Mouse (Mus musculus): ENCODE measurements around the gene Gpld1. TPM values are rescaled to one million over a fixed set of nuclear protein-coding genes. Genes with fewer than 3 reads are reported as not detected.
A peak's percentile ranks its signal among the peaks of the same experiment; 100 is the strongest.

Gpld1 gene
- polyA plus RNA-seq, 1 experiment: 1.1 TPM

GRCm38 (mm10) chr13:24920333-24920977, 22.5 kb upstream of the Gpld1 start:
- H3K4me3 ChIP-seq (ENCODE audit: insufficient read depth, low read length): no peak overlapping the region

GRCm38 (mm10) chr13:24921281-24921680, 21.7 kb upstream of the Gpld1 start:
- H3K4me1 ChIP-seq (ENCODE audit: control insufficient read depth, insufficient read depth, low read length): no peaks in the 10 kb centered on the region
- H3K4me3 ChIP-seq (ENCODE audit: insufficient read depth, low read length): no peak overlapping the region
- H3K27ac ChIP-seq (ENCODE audit: insufficient read depth, low read length): no peak overlapping the region
- TF ChIP-seq POLR2A (IDR thresholded peaks at IDR 0.05; ENCODE audit: low read depth, low read length) (no peak), CTCF (IDR thresholded peaks at IDR 0.05; ENCODE audit: borderline replicate concordance, insufficient read depth, low read length) (no peak)

More at GRCm38 (mm10) chr13:24920333-24920977, 22.5 kb upstream of the Gpld1 start:
- no peaks in the 10 kb centered on the region for H3K4me1 ChIP-seq (ENCODE audit: control insufficient read depth, insufficient read depth, low read length)
- no peak for TF ChIP-seq CTCF (IDR thresholded peaks at IDR 0.05; ENCODE audit: borderline replicate concordance, insufficient read depth, low read length)
- TF ChIP-seq POLR2A (IDR thresholded peaks at IDR 0.05; ENCODE audit: low read depth, low read length): no peak
- H3K27ac ChIP-seq (ENCODE audit: insufficient read depth, low read length): no peak overlapping the region

- no peaks in the 10 kb centered on the region for H3K4me1 ChIP-seq (ENCODE audit: control insufficient read depth, insufficient read depth, low read length)
- TF ChIP-seq POLR2A (IDR thresholded peaks at IDR 0.05; ENCODE audit: low read depth, low read length) (no peak), CTCF (IDR thresholded peaks at IDR 0.05; ENCODE audit: borderline replicate concordance, insufficient read depth, low read length) (no peak)
- no peak overlapping the region for H3K27ac ChIP-seq (ENCODE audit: insufficient read depth, low read length)
- no peak overlapping the region for H3K4me3 ChIP-seq (ENCODE audit: insufficient read depth, low read length)
Observed at GRCm38 (mm10) chr13:24923991-24924390, 19.0 kb upstream of the Gpld1 start.

GRCm38 (mm10) chr13:24930591-24930990, 12.4 kb upstream of the Gpld1 start:
- H3K4me1 ChIP-seq (ENCODE audit: control insufficient read depth, insufficient read depth, low read length): no peaks in the 10 kb centered on the region
- no peak for TF ChIP-seq CTCF (IDR thresholded peaks at IDR 0.05; ENCODE audit: borderline replicate concordance, insufficient read depth, low read length)
- TF ChIP-seq POLR2A (IDR thresholded peaks at IDR 0.05; ENCODE audit: low read depth, low read length): no peak
- no peak overlapping the region for H3K27ac ChIP-seq (ENCODE audit: insufficient read depth, low read length)
- no peak overlapping the region for H3K4me3 ChIP-seq (ENCODE audit: insufficient read depth, low read length)

- Histone ChIP-seq H3K4me1 (ENCODE audit: control insufficient read depth, insufficient read depth, low read length) (no peaks in the 10 kb centered on the region), H3K27ac (ENCODE audit: insufficient read depth, low read length) (no peak overlapping the region), H3K4me3 (ENCODE audit: insufficient read depth, low read length) (no peak overlapping the region)
- TF ChIP-seq CTCF (IDR thresholded peaks at IDR 0.05; ENCODE audit: borderline replicate concordance, insufficient read depth, low read length) (no peak), POLR2A (IDR thresholded peaks at IDR 0.05; ENCODE audit: low read depth, low read length) (no peak)
Observed at GRCm38 (mm10) chr13:24933199-24933598, 9.8 kb upstream of the Gpld1 start.

GRCm38 (mm10) chr13:24936772-24937107, 6.2 kb upstream of the Gpld1 start:
- H3K27ac ChIP-seq (ENCODE audit: insufficient read depth, low read length): no peak overlapping the region
- H3K4me3 ChIP-seq (ENCODE audit: insufficient read depth, low read length): peak overlapping the region; percentile 59
- TF ChIP-seq POLR2A (IDR thresholded peaks at IDR 0.05; ENCODE audit: low read depth, low read length) (no peak), CTCF (IDR thresholded peaks at IDR 0.05; ENCODE audit: borderline replicate concordance, insufficient read depth, low read length) (no peak)
- H3K4me1 ChIP-seq (ENCODE audit: control insufficient read depth, insufficient read depth, low read length): 0 out of 2 replicates have a peak, but pooled peaks cover 2% of the 10 kb centered on the region

GRCm38 (mm10) chr13:24937108-24937838, 5.7 kb upstream of the Gpld1 start, which contains the start of gene Aldh5a1:
Gene Aldh5a1 (minus strand): TSS chr13:24937661.
- H3K4me1 ChIP-seq (ENCODE audit: control insufficient read depth, insufficient read depth, low read length): 0 out of 2 replicates have a peak, but pooled peaks cover 2% of the 10 kb centered on the region
- TF ChIP-seq POLR2A (IDR thresholded peaks at IDR 0.05; ENCODE audit: low read depth, low read length) (peak; percentile 23; the same call in 1 of the 2 replicates), CTCF (IDR thresholded peaks at IDR 0.05; ENCODE audit: borderline replicate concordance, insufficient read depth, low read length) (peak; percentile 34; the same call in 1 of the 2 replicates)
- peak within 1 kb of the TSS; percentile 59 for H3K4me3 ChIP-seq (ENCODE audit: insufficient read depth, low read length)
- H3K27ac ChIP-seq (ENCODE audit: insufficient read depth, low read length): no peak within 1 kb of the TSS

GRCm38 (mm10) chr13:24937839-24938166, 5.1 kb upstream of the Gpld1 start:
- peak overlapping the region; percentile 59 for H3K4me3 ChIP-seq (ENCODE audit: insufficient read depth, low read length)
- 0 out of 2 replicates have a peak, but pooled peaks cover 2% of the 10 kb centered on the region for H3K4me1 ChIP-seq (ENCODE audit: control insufficient read depth, insufficient read depth, low read length)
- TF ChIP-seq POLR2A (IDR thresholded peaks at IDR 0.05; ENCODE audit: low read depth, low read length): no peak
- TF ChIP-seq CTCF (IDR thresholded peaks at IDR 0.05; ENCODE audit: borderline replicate concordance, insufficient read depth, low read length): no peak
- H3K27ac ChIP-seq (ENCODE audit: insufficient read depth, low read length): no peak overlapping the region

- Histone ChIP-seq H3K4me3 (ENCODE audit: insufficient read depth, low read length) (no peak overlapping the region), H3K27ac (ENCODE audit: insufficient read depth, low read length) (no peak overlapping the region), H3K4me1 (ENCODE audit: control insufficient read depth, insufficient read depth, low read length) (0 out of 2 replicates have a peak, but pooled peaks cover 2% of the 10 kb centered on the region)
- TF ChIP-seq CTCF (IDR thresholded peaks at IDR 0.05; ENCODE audit: borderline replicate concordance, insufficient read depth, low read length) (peak; percentile 30; the same call in 1 of the 2 replicates), POLR2A (IDR thresholded peaks at IDR 0.05; ENCODE audit: low read depth, low read length) (no peak)
Observed at GRCm38 (mm10) chr13:24938683-24939082, 4.3 kb upstream of the Gpld1 start.

- TF ChIP-seq POLR2A (IDR thresholded peaks at IDR 0.05; ENCODE audit: low read depth, low read length) (no peak), CTCF (IDR thresholded peaks at IDR 0.05; ENCODE audit: borderline replicate concordance, insufficient read depth, low read length) (no peak)
- H3K4me1 ChIP-seq (ENCODE audit: control insufficient read depth, insufficient read depth, low read length): 0 out of 2 replicates have a peak, but pooled peaks cover 2% of the 10 kb centered on the region
- no peak overlapping the region for H3K4me3 ChIP-seq (ENCODE audit: insufficient read depth, low read length)
- no peak overlapping the region for H3K27ac ChIP-seq (ENCODE audit: insufficient read depth, low read length)
Observed at GRCm38 (mm10) chr13:24939472-24939871, 3.5 kb upstream of the Gpld1 start.
